Mouse (Mus musculus) cerebellum, adult 2 months (tissue): ENCODE measurements around the gene Kcnq4.

Experiments used
- CTCF ChIP-seq: fragments of 200-500 bp; IDR thresholded peaks from 2 replicates; pipeline ENCODE4 v1.5.1; 2011; ENCODE audit warnings: low read depth, mild to moderate bottlenecking, control low read depth, low read length, moderate library complexity, borderline replicate concordance; ENCODE audit not compliant: insufficient read depth
- POLR2A ChIP-seq: fragments of 200-500 bp; IDR thresholded peaks from 2 replicates; pipeline ENCODE4 v1.6.1; 2011; ENCODE audit warnings: low read length, control low read depth, borderline replicate concordance; ENCODE audit not compliant: insufficient read depth

DNA sequence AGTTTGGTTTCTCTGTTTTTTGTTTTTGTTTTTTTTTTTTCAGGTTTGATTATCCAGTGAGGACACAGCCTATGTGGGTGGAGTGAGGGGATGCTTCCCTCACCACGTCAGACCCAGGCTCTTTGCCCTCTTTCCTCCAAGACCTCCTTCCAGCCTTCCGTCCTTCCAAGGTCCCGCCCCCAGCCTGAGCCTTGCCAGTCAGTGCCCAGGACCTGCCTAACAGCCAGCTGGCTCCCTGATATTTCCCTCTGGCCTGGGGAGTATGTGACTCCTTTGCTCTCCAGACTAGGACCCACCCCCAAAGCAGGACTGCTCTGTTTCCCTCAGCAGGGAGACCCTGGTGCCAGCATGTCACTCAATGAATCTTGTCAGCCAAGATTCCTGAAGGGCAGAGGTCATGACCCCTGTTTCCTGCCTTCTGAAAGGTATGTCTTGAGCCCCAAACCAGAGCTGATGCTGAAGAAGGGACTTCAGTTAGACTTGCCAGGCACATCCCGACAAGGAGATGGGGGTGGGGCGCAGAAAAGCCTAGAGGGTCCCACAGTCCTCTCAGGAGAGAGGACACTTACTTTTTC lies 22.8 kb downstream of the Kcnq4 start:
- TF ChIP-seq CTCF (no peak), POLR2A (no peak)
